Mouse (Mus musculus): ENCODE measurements around the gene Zfp606. TPM values are rescaled to one million over a fixed set of nuclear protein-coding genes. Genes with fewer than 3 reads are reported as not detected.

Gene Zfp606
- 1 to 10 TPM; 1.4 to 2.1 TPM for total RNA-seq (2023)

GRCm38 (mm10) chr7:12478158-12479008 is at the start of gene Zfp606:
Gene Zfp606 (plus strand): TSS chr7:12478293.

DNA sequence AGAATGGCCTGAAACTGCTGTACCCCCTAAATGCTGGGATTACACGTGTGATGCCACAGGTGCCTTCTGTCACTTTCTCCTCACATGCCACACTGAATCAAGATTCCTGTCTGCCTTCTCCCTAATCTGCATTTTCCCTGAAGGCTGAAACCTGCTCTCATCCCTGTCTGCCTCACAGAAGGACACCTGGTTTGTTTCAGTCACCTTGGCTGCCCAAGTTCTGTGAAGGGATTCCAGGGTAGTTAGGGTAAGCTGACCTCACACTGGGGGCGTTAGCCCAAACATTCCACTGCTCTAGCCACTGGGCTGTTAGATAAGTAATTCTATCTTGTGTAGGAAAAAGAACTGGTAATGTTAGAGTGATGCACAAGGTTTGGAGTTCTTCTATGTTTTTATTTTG is 34.1 kb downstream of the Zfp606 start, which contains the start of gene 2900092C05Rik:
Gene 2900092C05Rik (plus strand): TSS at position 301 of the 400 bp plus-strand sequence.

Other genes starting within 250 kb of the Zfp606 start
- not detected for gene Vmn1r81, start 210.0 kb upstream of the Zfp606 start, total RNA-seq (2023)
- gene Vmn1r82, start 177.9 kb upstream of the Zfp606 start, total RNA-seq (2023), result not detected
- gene Vmn1r83, start 148.8 kb upstream of the Zfp606 start, total RNA-seq (2023), result under 1 TPM; 0.15 to 0.29 TPM
- not detected for gene Vmn1r84, start 109.0 kb upstream of the Zfp606 start, total RNA-seq (2023)
- under 1 TPM in 1 of 2 experiments, not detected in 1; 0.35 TPM for gene Zfp551, start 55.5 kb upstream of the Zfp606 start, total RNA-seq (2023)
- gene 2900092C05Rik, start 34.2 kb downstream of the Zfp606 start, total RNA-seq (2023), result not detected
- gene Vmn2r53, start 130.5 kb downstream of the Zfp606 start, total RNA-seq (2023), result under 1 TPM; 0.04 TPM
- not detected for gene Vmn2r54, start 162.0 kb downstream of the Zfp606 start, total RNA-seq (2023)
- not detected for gene Vmn2r55, start 206.7 kb downstream of the Zfp606 start, total RNA-seq (2023)

Measured in neutrophil, adult 83 days (primary cell).